Mouse (Mus musculus) ES-Bruce4 (cell line): Measurements from ENCODE around the gene Mog. TPM values are rescaled to one million over a fixed set of nuclear protein-coding genes. Genes with fewer than 3 reads are reported as not detected.
"Not testable (repeated sequence)": the region's sequence is repeated elsewhere in the genome, so short reads cannot be mapped to it uniquely, and the experiment has no call there.

Source experiments
- H3K27ac ChIP-seq: 2 replicates; pipeline ENCODE4 v1.5.1; 2012; ENCODE audit warnings: low read length, inconsistent platforms; ENCODE audit not compliant: insufficient read depth
- H3K27me3 ChIP-seq: 2 replicates; pipeline ENCODE4 v1.6.1; 2012; ENCODE audit warnings: mild to moderate bottlenecking, low read length, inconsistent platforms; ENCODE audit not compliant: control insufficient read depth, poor library complexity, insufficient read depth, severe bottlenecking
- H3K36me3 ChIP-seq: 2 replicates; pipeline ENCODE4 v1.6.1; 2012; ENCODE audit warnings: inconsistent platforms, mild to moderate bottlenecking, low read length, moderate library complexity; ENCODE audit not compliant: control insufficient read depth, poor library complexity, insufficient read depth, severe bottlenecking
- H3K4me1 ChIP-seq: one replicate; pipeline ENCODE4 v1.8.1; 2011; ENCODE audit warnings: low read length; ENCODE audit not compliant: control insufficient read depth, insufficient read depth
- H3K4me3 ChIP-seq: 2 replicates; pipeline ENCODE4 v1.5.1; 2011; ENCODE audit warnings: low read depth, mild to moderate bottlenecking, low read length
- H3K9ac ChIP-seq: 2 replicates; pipeline ENCODE4 v1.6.1; 2012; ENCODE audit warnings: low read depth, mild to moderate bottlenecking, inconsistent platforms; ENCODE audit not compliant: poor library complexity, severe bottlenecking
- H3K9me3 ChIP-seq: replicated peaks from 2 replicates; pipeline ENCODE4 v1.6.1; 2012; ENCODE audit warnings: mild to moderate bottlenecking, low read length, inconsistent platforms; ENCODE audit not compliant: control insufficient read depth, poor library complexity, insufficient read depth, severe bottlenecking
- CTCF ChIP-seq: IDR thresholded peaks from one replicate; pipeline ENCODE4 v1.8.1; 2011; ENCODE audit warnings: low read depth, low read length
- EP300 ChIP-seq: IDR thresholded peaks from 2 replicates; pipeline ENCODE4 v1.6.1; 2011; ENCODE audit warnings: low read depth, low read length; ENCODE audit not compliant: insufficient read depth
- POLR2A ChIP-seq: IDR thresholded peaks from one replicate; pipeline ENCODE4 v1.8.1; 2011; ENCODE audit warnings: low read length; ENCODE audit not compliant: insufficient read depth
- polyA plus RNA-seq: library from polyadenylated mRNA; stranded (reverse); fragments of >200 nt; gene quantifications from 2 replicates; pipeline ENCODE4 v1.2.4, GENCODE M21; 2011; ENCODE audit warnings: low read depth; ENCODE audit not compliant: missing spikeins, insufficient read depth, insufficient read length

Gene Mog
- polyA plus RNA-seq, 1 experiment, result not detected

GRCm38 (mm10) chr17:37029162-37029561 lies 6.0 kb upstream of the Mog start:
- H3K9me3 ChIP-seq, result no peaks in the 10 kb centered on the region
- H3K27me3 ChIP-seq, result no peaks in the 10 kb centered on the region
- H3K36me3 ChIP-seq, result no peaks in the 10 kb centered on the region
- peaks cover 7% of the 10 kb centered on the region for H3K4me1 ChIP-seq
- no peak overlapping the region for H3K4me3 ChIP-seq
- peak overlapping the region; percentile 82 for H3K9ac ChIP-seq
- H3K27ac ChIP-seq, result peak overlapping the region; percentile 100
- TF ChIP-seq POLR2A, result no peak
- no peak for TF ChIP-seq EP300
- TF ChIP-seq CTCF, result no peak

- no peaks in the 10 kb centered on the region for H3K36me3 ChIP-seq
- TF ChIP-seq POLR2A, result peak; percentile 18
- no peak for TF ChIP-seq CTCF
- TF ChIP-seq EP300, result peak; percentile 74
- no peaks in the 10 kb centered on the region for H3K9me3 ChIP-seq
- H3K27me3 ChIP-seq, result no peaks in the 10 kb centered on the region
- peak overlapping the region; percentile 65 for H3K4me3 ChIP-seq
- peak overlapping the region; percentile 82; the same call in 1 of the 2 replicates for H3K9ac ChIP-seq
- H3K4me1 ChIP-seq, result peaks cover 7% of the 10 kb centered on the region
- peak overlapping the region; percentile 100 for H3K27ac ChIP-seq
These were observed 5.5 kb upstream of the Mog start for GRCm38 (mm10) chr17:37028683-37029120.

GRCm38 (mm10) chr17:37028212-37028611 lies 5.0 kb upstream of the Mog start:
- H3K27me3 ChIP-seq, result no peaks in the 10 kb centered on the region
- peaks cover 6% of the 10 kb centered on the region for H3K4me1 ChIP-seq
- H3K4me3 ChIP-seq, result peak overlapping the region; percentile 69
- peak overlapping the region; percentile 100 for H3K27ac ChIP-seq
- TF ChIP-seq CTCF (no peak), POLR2A (no peak), EP300 (no peak)
- H3K9ac ChIP-seq, result peak overlapping the region; percentile 82
- no peaks in the 10 kb centered on the region for H3K36me3 ChIP-seq
- no peaks in the 10 kb centered on the region for H3K9me3 ChIP-seq

- Histone ChIP-seq H3K27ac (peak overlapping the region; percentile 100), H3K36me3 (no peaks in the 10 kb centered on the region), H3K4me3 (no peak overlapping the region), H3K9ac (peak overlapping the region; percentile 32; the same call in 1 of the 2 replicates), H3K9me3 (no peaks in the 10 kb centered on the region), H3K4me1 (peaks cover 10% of the 10 kb centered on the region), H3K27me3 (no peaks in the 10 kb centered on the region)
- TF ChIP-seq EP300 (peak; percentile 66; the same call in 1 of the 2 replicates), CTCF (no peak), POLR2A (no peak)
These were observed 4.3 kb upstream of the Mog start for GRCm38 (mm10) chr17:37027486-37027885.

GRCm38 (mm10) chr17:37026425-37026824 lies 3.2 kb upstream of the Mog start:
- Histone ChIP-seq H3K27me3 (no peaks in the 10 kb centered on the region), H3K36me3 (no peaks in the 10 kb centered on the region), H3K9ac (no peak overlapping the region), H3K4me1 (peaks cover 11% of the 10 kb centered on the region), H3K9me3 (no peaks in the 10 kb centered on the region), H3K4me3 (no peak overlapping the region), H3K27ac (peak overlapping the region; percentile 100)
- no peak for TF ChIP-seq CTCF
- TF ChIP-seq EP300, result peak; percentile 96
- TF ChIP-seq POLR2A, result no peak

GRCm38 (mm10) chr17:37019242-37019641 lies 4.0 kb downstream of the Mog start:
- H3K9ac ChIP-seq, H3K27me3 ChIP-seq, H3K9me3 ChIP-seq, H3K4me3 ChIP-seq, H3K4me1 ChIP-seq, H3K36me3 ChIP-seq, H3K27ac ChIP-seq: not testable (repeated sequence)
